Mouse (Mus musculus) lung, postnatal 0 days (tissue): ENCODE measurements at regions not wholly inside any gene's neighbourhood (a gene's known extent, or its start where the extent isn't known, plus 50 kb on each side); places are given as distances from the start of the nearest gene placed in this dataset.
A peak's percentile ranks its signal among the peaks of the same experiment; 100 is the strongest.

Experiments
- CTCF ChIP-seq: IDR thresholded peaks from 2 replicates; pipeline ENCODE4 v1.5.1; 2016; ENCODE audit warnings: antibody characterized with exemption, mild to moderate bottlenecking
- EP300 ChIP-seq: IDR thresholded peaks from 2 replicates; pipeline ENCODE4 v1.6.1; 2016; ENCODE audit warnings: antibody characterized with exemption, mild to moderate bottlenecking, control low read depth

- TF ChIP-seq CTCF (no peak), EP300 (peak; percentile 66; the same call in 1 of the 2 replicates)
Measured at GRCm38 (mm10) chr12:8847227-8847857, 74.1 kb upstream of the Laptm4a start.
